Comparison of ENCODE assay signal across 8 mouse cellular contexts in genomic region chr2:61805541-61806345, GRCm38 (mm10). TPM values are rescaled to one million over a fixed set of nuclear protein-coding genes. Genes with fewer than 3 reads are reported as not detected.
DNase-seq lines count a peak whose midpoint lies in the region; ATAC-seq and TF ChIP-seq lines count a peak whose summit lies in the region.

No protein-coding gene starts in this region.

- peaks cover 87% of the 10 kb centered on the region for H3K27me3 ChIP-seq in lung, embryonic 14.5 days (ENCODE audit: insufficient read depth, low read length)
- peaks cover 81% of the 10 kb centered on the region for H3K27me3 ChIP-seq in limb, embryonic 12.5 days

- DNase-seq in adrenal gland, adult 2 months: peak; percentile 28
- DNase-seq in adrenal gland, postnatal 4 days (ENCODE audit: low spot score in 2 of 2): no peak
- DNase-seq in lung, embryonic 14.5 days: peak; percentile 45
- DNase-seq in lung, adult 18-20 months: no peak
- DNase-seq in right cerebral cortex, postnatal 25 days: peak; percentile 48
- DNase-seq in urinary bladder, adult 2 months (ENCODE audit: low spot score): no peak

- no peaks in the 10 kb centered on the region for H3K36me3 ChIP-seq in lung, embryonic 14.5 days (ENCODE audit: insufficient read depth)
- H3K36me3 ChIP-seq in limb, embryonic 12.5 days: no peaks in the 10 kb centered on the region

- WGBS in lung, embryonic 14.5 days: under 1% methylated on average over 38 of the region's 39 CpGs
- under 1% methylated on average over 39 of the region's 39 CpGs for WGBS in limb, embryonic 12.5 days

- H3K9me3 ChIP-seq in lung, embryonic 14.5 days (ENCODE audit: low read depth, low read length): no peaks in the 10 kb centered on the region
- H3K9me3 ChIP-seq in limb, embryonic 12.5 days: no peaks in the 10 kb centered on the region

- no peak overlapping the region for H3K27ac ChIP-seq in lung, embryonic 14.5 days (ENCODE audit: low read depth)
- H3K27ac ChIP-seq in limb, embryonic 12.5 days: no peak overlapping the region

- no peak for TF ChIP-seq CTCF in lung, embryonic 14.5 days (IDR thresholded peaks at IDR 0.05; ENCODE audit: low read depth)

- H3K4me2 ChIP-seq in lung, embryonic 14.5 days: peak overlapping the region; percentile 32
- peak overlapping the region; percentile 39 for H3K4me2 ChIP-seq in limb, embryonic 12.5 days

- no peaks in the 10 kb centered on the region for H3K4me1 ChIP-seq in lung, embryonic 14.5 days (ENCODE audit: insufficient read depth)
- peaks cover 35% of the 10 kb centered on the region for H3K4me1 ChIP-seq in limb, embryonic 12.5 days (replicated peaks)

- H3K4me3 ChIP-seq in lung, embryonic 14.5 days (ENCODE audit: low read depth, low read length): peak overlapping the region; percentile 12
- peak overlapping the region; percentile 23 for H3K4me3 ChIP-seq in limb, embryonic 12.5 days (replicated peaks)

- peak; percentile 49; the same call in 1 of the 2 replicates for ATAC-seq in lung, embryonic 14.5 days (ENCODE audit: insufficient read depth)
- ATAC-seq in granulocyte monocyte progenitor cell, adult 5-6 weeks (replicated peaks; ENCODE audit: poor library complexity, severe bottlenecking): peak; percentile 14; the same call in 1 of the 2 replicates
- no peak; the same call in 1 of the 2 replicates for ATAC-seq in limb, embryonic 12.5 days (ENCODE audit: insufficient number of reproducible peaks, insufficient read depth, low FRiP score, low TSS enrichment, low read depth)

- no peak overlapping the region for H3K9ac ChIP-seq in lung, embryonic 14.5 days
- no peak overlapping the region for H3K9ac ChIP-seq in limb, embryonic 12.5 days (replicated peaks)

RNA-seq across cellular contexts. Expression of gene Tbr1, which starts 3.0 kb away (rescaled TPM):
- total RNA-seq in adrenal gland, adult 2 months (2021): not detected
- 0.02 and 0.15 TPM in 2 replicates for polyA plus RNA-seq in adrenal gland, adult 2 months (2012; rRNA removed)
- total RNA-seq in adrenal gland, postnatal 4 days (2021): under 1 TPM; 0.31 to 0.48 TPM
- polyA plus RNA-seq in lung, embryonic 14.5 days (2014; fragmentation: Nextera tagmentation; extraction: Ambion mirVana): 0.16 and 0.20 TPM in 2 replicates
- 0.49 TPM in 1 of 2 replicates, not detected in the other for total RNA-seq in granulocyte monocyte progenitor cell, adult 5-6 weeks (2014; fragmentation: Nextera tagmentation)
- not detected in 2 replicates for total RNA-seq in granulocyte monocyte progenitor cell, adult 5-6 weeks (2017)
- 0.15 and 0.19 TPM in 2 replicates for polyA plus RNA-seq in limb, embryonic 12.5 days (2016; fragmentation: Nextera tagmentation; extraction: Ambion mirVana)
- 0.03 TPM in 1 of 2 replicates, not detected in the other for polyA plus RNA-seq in urinary bladder, adult 2 months (2012; rRNA removed)

Comparison
In these comparisons a context has a peak if more than half of its experiments do, and no peak if none do; other contexts are left out.
1. DNase-seq: peak in adrenal gland, adult 2 months (single experiment), lung, embryonic 14.5 days (single experiment) and right cerebral cortex, postnatal 25 days (single experiment); none in adrenal gland, postnatal 4 days (0 of 2), lung, adult 18-20 months (0 of 2) and urinary bladder, adult 2 months (single experiment).